Mouse (Mus musculus) liver, embryonic 14.5 days (tissue): ENCODE results near the gene Klhl20. TPM values are rescaled to one million over a fixed set of nuclear protein-coding genes. Genes with fewer than 3 reads are reported as not detected.

Experiments used
- ATAC-seq: fragments of 200-750 bp; cut with Nextera tagmentation; 2 replicates; pipeline ENCODE4 v1.8.0; 2017; ENCODE audit warnings: moderate number of reproducible peaks, mild to moderate bottlenecking, moderate library complexity; ENCODE audit not compliant: insufficient read depth
- DNase-seq, 3 experiments: peaks; one replicate each; pipeline ENCODE4 v3.0.0-alpha.2; 2012 to 2013; ENCODE audit warnings: low read depth in 3 of 3, low spot score in 3 of 3
- H3K27ac ChIP-seq: fragments of 300-500 bp; sonication (generic); 2 replicates; pipeline ENCODE4 v1.5.1; 2014; ENCODE audit warnings: moderate library complexity, mild to moderate bottlenecking, control low read depth, inconsistent platforms
- H3K27me3 ChIP-seq: fragments of 300-500 bp; sonication (generic); 2 replicates; pipeline ENCODE4 v1.6.1; 2014; ENCODE audit warnings: mild to moderate bottlenecking, low read length, moderate library complexity; ENCODE audit not compliant: control insufficient read depth, insufficient read depth
- H3K36me3 ChIP-seq: fragments of 300-500 bp; sonication (generic); replicated peaks from 2 replicates; pipeline ENCODE4 v1.6.1; 2014; ENCODE audit warnings: low read depth; ENCODE audit not compliant: control insufficient read depth, insufficient read depth
- H3K4me1 ChIP-seq, 2 experiments: fragments of 200-500 bp in 1 of 2; fragments of 300-500 bp in 1 of 2; sonication (generic) in 1 of 2; replicated peaks; 2 replicates each; pipeline ENCODE4 v1.6.1; 2012 to 2014; ENCODE audit warnings: antibody characterized with exemption in 1 of 2, inconsistent platforms in 1 of 2, low read length in 1 of 2; ENCODE audit not compliant: control insufficient read depth in 2 of 2, insufficient read depth in 2 of 2
- H3K4me2 ChIP-seq: fragments of 300-500 bp; sonication (generic); 2 replicates; pipeline ENCODE4 v1.6.1; 2014; ENCODE audit warnings: low read depth, mild to moderate bottlenecking, control low read depth, moderate library complexity
- H3K4me3 ChIP-seq, 2 experiments: fragments of 200-500 bp in 1 of 2; fragments of 300-500 bp in 1 of 2; sonication (generic) in 1 of 2; 2 replicates each; pipeline ENCODE4 v1.5.1; 2012 to 2014; ENCODE audit warnings: low read depth in 2 of 2, low read length in 2 of 2, mild to moderate bottlenecking in 2 of 2, control low read depth in 1 of 2, inconsistent platforms in 1 of 2, moderate library complexity in 1 of 2; ENCODE audit not compliant: insufficient read depth in 1 of 2
- H3K9ac ChIP-seq: fragments of 300-500 bp; sonication (generic); replicated peaks from 2 replicates; pipeline ENCODE4 v1.6.1; 2014; ENCODE audit warnings: mild to moderate bottlenecking, control low read depth, moderate library complexity
- H3K9me3 ChIP-seq: fragments of 300-500 bp; sonication (generic); 2 replicates; pipeline ENCODE4 v1.6.1; 2016; ENCODE audit warnings: low read length, mixed read lengths; ENCODE audit not compliant: control insufficient read depth
- CTCF ChIP-seq: IDR thresholded peaks from 2 replicates; pipeline ENCODE4 v1.5.1; 2016; ENCODE audit warnings: antibody characterized with exemption, low read depth, control low read depth
- EP300 ChIP-seq: IDR thresholded peaks from 2 replicates; pipeline ENCODE4 v1.6.1; 2016; ENCODE audit warnings: antibody characterized with exemption, low read depth
- WGBS: fragments of 180-500 bp; shearing (Covaris S2); extraction: QIAGEN DNeasy Blood & Tissue Kit; methylation state at CpG from one replicate; pipeline ENCODE4 v1.1.7; 2014; ENCODE audit not compliant: insufficient replicate concordance; 5-methylcytosine and 5-hydroxymethylcytosine counted together
- polyA plus RNA-seq, 2 experiments: library from polyadenylated mRNA; depleted of rRNA in 1 of 2; stranded (reverse) in 1 of 2; unstranded in 1 of 2; fragments of >200 nt; fragmentation: Nextera tagmentation in 1 of 2; extraction: Ambion mirVana in 1 of 2; gene quantifications; 2 replicates each; pipeline versions ENCODE4 v1.2.1 to v1.2.3; 2012 to 2014

Gene Klhl20
- polyA plus RNA-seq, 2 experiments = 4.6 to 5.1 TPM

DNA sequence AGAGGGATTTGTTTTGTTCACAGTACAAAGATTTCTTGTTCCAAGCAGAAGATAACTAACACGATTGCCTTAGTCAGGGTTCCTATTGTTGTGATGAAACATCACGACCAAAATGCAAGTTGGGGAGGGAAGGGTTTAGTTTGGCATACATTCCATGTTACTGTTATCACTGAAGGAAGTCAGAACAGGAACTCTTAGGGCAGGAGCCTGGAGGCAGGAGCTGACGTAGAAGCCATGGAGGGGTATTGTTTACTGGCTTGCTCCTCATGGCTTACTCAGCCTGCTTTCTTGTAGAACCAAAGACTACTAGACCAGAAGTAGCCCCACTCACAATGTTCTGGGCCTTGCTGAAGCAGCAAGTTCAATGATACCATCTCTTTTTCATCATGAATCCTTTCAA lies 84.3 kb downstream of the Klhl20 start:
- Histone ChIP-seq H3K9me3 (no peaks in the 10 kb centered on the region), H3K36me3 (peaks cover 16% of the 10 kb centered on the region), H3K27ac (no peak overlapping the region), H3K27me3 (no peaks in the 10 kb centered on the region), H3K4me3 (no peak overlapping the region), H3K4me1 (no peaks in the 10 kb centered on the region), H3K4me2 (no peak overlapping the region), H3K9ac (no peak overlapping the region)
- DNase-seq = no peak
- TF ChIP-seq CTCF (no peak), EP300 (no peak)
- ATAC-seq = no peak
- WGBS = 73% methylated on average over 3 of the region's 3 CpGs

DNA sequence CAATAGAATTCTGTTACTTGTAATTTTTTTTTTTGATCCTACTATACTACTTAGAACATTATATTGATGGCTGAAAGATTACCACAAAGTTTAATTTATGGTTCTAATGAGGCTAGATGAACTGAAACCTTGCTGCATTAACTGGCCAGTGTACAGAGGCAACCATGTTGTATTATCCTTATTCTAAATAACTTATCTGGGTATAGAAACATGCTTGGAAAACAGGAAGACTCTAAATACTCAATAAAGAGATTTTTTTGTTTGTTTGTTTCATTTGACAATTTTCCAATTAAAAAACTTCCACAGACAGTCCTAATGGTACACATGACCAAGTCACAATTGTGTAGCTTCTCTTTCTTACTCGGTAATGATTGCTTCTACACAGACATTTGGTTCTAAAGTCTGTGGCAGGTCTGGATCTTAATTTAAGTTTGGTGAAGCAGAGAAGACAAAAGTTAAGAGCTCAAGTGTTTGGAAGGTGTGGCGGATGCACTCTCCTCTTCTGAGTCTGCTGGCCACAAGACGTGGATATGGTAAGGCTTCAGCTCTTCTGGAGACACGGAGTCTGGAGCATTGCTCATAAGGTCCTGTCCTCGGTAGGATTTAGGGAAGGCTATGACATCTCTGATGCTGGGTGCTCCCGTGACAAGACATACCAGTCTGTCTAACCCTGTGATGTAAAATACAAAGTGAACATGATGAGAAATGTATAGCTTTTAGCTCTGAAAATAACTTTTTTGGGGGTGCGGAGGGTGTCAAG lies 89.9 kb downstream of the Klhl20 start:
- Histone ChIP-seq H3K27ac (no peak overlapping the region; the same call in 1 of the 2 replicates), H3K9me3 (no peaks in the 10 kb centered on the region), H3K4me2 (no peak overlapping the region), H3K9ac (no peak overlapping the region), H3K27me3 (no peaks in the 10 kb centered on the region), H3K4me1 (peaks cover 0 to 2% of the 10 kb centered on the region in 2 experiments; a peak in 1 of 4 replicates), H3K4me3 (no peak overlapping the region), H3K36me3 (peaks cover 40% of the 10 kb centered on the region)
- ATAC-seq (no peak), DNase-seq (no peak)
- WGBS = 82% methylated on average over 7 of the region's 7 CpGs
- TF ChIP-seq EP300 (no peak), CTCF (no peak)

DNA sequence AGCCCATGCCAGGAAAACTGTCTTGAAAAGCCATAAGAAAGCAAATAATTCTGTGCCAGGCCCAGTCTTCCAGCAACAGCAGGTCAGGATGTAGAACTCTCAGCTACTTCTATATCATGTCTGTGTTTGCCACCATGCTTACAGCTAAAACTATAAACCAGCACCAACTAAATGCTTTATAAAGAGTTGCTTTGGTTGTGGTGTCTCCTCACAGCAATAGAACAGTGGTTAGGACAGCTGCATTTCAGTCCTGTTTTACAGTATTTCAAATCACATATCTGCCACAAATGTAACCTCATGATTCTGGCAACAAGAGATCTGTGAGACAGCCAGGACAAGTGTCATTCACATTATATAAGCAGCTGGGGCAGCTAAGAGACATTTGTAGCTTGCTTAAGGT lies 90.5 kb downstream of the Klhl20 start:
- no peak for DNase-seq
- Histone ChIP-seq H3K27me3 (no peaks in the 10 kb centered on the region), H3K4me2 (no peak overlapping the region), H3K9me3 (no peaks in the 10 kb centered on the region), H3K4me3 (no peak overlapping the region), H3K9ac (no peak overlapping the region), H3K27ac (peak overlapping the region; percentile 64; the same call in 1 of the 2 replicates), H3K4me1 (peaks cover 0 to 2% of the 10 kb centered on the region in 2 experiments; a peak in 1 of 4 replicates), H3K36me3 (peaks cover 41% of the 10 kb centered on the region)
- ATAC-seq = no peak
- TF ChIP-seq CTCF (no peak), EP300 (no peak)

DNA sequence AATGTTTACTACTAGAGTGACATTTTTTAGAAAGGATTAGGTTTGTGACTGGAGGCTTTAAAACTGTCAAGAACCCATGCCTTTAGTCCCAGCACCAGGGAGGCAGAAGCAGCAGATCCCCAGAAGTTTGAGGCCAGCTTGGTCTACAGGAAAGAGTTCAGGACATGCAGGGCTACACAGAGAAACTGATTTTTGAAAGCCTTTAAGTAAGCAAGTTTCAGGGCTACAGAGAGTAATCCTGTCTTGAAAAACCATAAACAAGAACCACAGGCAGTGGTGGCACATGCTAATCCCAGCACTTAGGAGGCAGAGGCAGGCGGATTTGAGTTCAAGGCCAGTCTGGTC lies 90.9 kb downstream of the Klhl20 start:
- Histone ChIP-seq H3K27ac (peak overlapping the region; percentile 64), H3K36me3 (peaks cover 43% of the 10 kb centered on the region), H3K9ac (no peak overlapping the region), H3K4me3 (no peak overlapping the region), H3K9me3 (no peaks in the 10 kb centered on the region), H3K4me2 (no peak overlapping the region), H3K27me3 (no peaks in the 10 kb centered on the region), H3K4me1 (peaks cover 0 to 2% of the 10 kb centered on the region in 2 experiments; a peak in 1 of 4 replicates)
- no peak for DNase-seq
- TF ChIP-seq CTCF = no peak
- no peak for TF ChIP-seq EP300
- WGBS = 71% methylated on average over 1 of the region's 1 CpGs
- ATAC-seq = no peak

DNA sequence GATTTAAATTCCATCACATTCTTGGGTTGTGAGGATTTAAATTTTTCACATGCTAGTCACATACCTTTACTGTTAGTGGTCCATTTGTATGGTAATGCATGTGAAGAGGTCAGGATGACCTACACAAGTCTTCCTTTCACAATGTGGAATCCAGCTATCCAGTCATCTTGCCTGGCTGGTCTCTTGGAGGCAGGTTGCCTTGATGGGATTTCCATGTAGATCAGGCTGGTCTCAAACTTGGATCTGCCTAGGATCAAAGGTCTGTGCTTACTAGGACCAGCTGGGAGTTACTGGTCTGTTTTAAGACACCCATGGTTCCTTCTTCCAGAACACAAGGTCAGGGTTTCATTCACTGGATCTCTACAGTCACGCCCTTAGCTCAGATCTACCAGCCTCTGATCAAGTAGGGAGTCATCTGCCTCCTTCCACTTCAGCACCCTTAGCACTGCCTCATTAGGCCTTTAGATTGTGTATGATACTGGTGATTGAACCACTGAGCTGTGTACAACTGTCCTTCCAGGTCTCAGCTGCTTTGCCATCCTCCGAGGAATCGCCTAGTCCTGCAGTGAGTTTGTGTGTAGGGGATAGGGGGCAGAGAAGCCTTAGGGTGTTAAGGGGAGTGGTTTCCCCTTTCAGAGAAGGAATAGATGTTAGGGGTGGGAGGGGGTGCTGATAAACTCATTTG lies 91.4 kb downstream of the Klhl20 start:
- Histone ChIP-seq H3K4me3 (no peak overlapping the region), H3K4me2 (no peak overlapping the region), H3K27ac (peak overlapping the region; percentile 64), H3K27me3 (no peaks in the 10 kb centered on the region), H3K9ac (0 out of 2 replicates have a peak overlapping the region, but pooled peaks have one; percentile 9), H3K4me1 (peaks cover 0 to 2% of the 10 kb centered on the region in 2 experiments; a peak in 1 of 4 replicates), H3K36me3 (peaks cover 41% of the 10 kb centered on the region), H3K9me3 (no peaks in the 10 kb centered on the region)
- TF ChIP-seq EP300 (no peak), CTCF (no peak)
- DNase-seq (no peak), ATAC-seq (peak; percentile 55)
- 5% methylated on average over 3 of the region's 3 CpGs for WGBS
